Mouse (Mus musculus): ENCODE data around the gene Gm2016. TPM values are rescaled to one million over a fixed set of nuclear protein-coding genes. Genes with fewer than 3 reads are reported as not detected.
"Not testable (repeated sequence)": the region's sequence is repeated elsewhere in the genome, so short reads cannot be mapped to it uniquely, and the experiment has no call there.

The Gm2016 gene
- polyA plus RNA-seq (2014; fragmentation: Nextera tagmentation; extraction: Ambion mirVana), result not detected in 2 replicates

DNA sequence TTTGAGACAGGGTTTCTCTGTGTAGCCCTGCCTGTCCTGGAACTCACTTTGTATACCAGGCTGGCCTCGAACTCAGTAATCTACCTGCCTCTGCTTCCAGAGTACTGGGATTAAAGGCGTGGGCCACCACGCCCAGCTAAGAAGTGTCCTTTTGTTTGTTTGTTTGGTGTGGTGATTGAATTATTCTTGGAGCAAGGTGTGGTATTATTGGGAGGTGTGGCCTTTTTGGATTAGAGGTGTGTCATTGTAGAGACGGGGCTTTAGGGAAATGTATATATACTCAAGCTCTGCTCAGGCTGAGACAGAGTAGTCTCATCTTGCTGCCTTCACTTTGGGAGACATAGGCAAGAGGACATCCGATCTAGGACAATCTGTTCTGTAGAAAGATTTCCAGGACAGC is at the start of gene Gm2016:
Gm2016 (plus strand) TSS at position 301 of the 400 bp plus-strand sequence.
- not testable (repeated sequence) for H3K4me2 ChIP-seq; H3K9me3 ChIP-seq (ENCODE audit: control insufficient read depth, low read length); DNase-seq (ENCODE audit: low spot score, missing footprints); H3K9ac ChIP-seq (ENCODE audit: low read length); H3K27me3 ChIP-seq (ENCODE audit: control insufficient read depth, insufficient read depth, low read length); H3K36me3 ChIP-seq (ENCODE audit: control insufficient read depth, insufficient read depth, low read length); ATAC-seq (ENCODE audit: low FRiP score); H3K4me1 ChIP-seq (ENCODE audit: control insufficient read depth, insufficient read depth, low read length); H3K4me3 ChIP-seq (ENCODE audit: low read depth, low read length); H3K27ac ChIP-seq (ENCODE audit: low read depth, low read length)
- 87% methylated on average over 5 of the region's 5 CpGs for whole genome bisulfite sequencing

DNA sequence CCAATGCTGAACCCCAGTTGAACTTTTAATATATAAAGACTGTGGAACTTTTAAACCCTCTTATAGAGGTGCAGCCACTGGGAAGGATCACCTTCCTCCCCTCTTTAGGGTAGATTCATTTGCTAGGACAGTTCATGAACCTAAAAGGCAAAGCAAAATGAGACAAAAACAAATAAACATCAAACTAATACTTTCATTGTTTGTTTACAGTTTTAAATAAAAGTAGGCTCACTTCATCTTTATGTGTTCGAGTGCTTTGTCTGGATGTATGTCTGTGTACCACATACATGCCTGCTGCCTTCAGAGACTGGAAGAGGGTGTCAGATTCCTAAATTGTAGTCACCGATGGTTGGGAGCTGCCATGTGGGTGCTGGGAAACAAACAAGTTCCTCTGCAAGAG is 31.6 kb upstream of the Gm2016 start, which contains the start of gene Gm2001:
Gm2001 (minus strand) TSS at position 101 of the 400 bp plus-strand sequence.
- not testable (repeated sequence) for DNase-seq (ENCODE audit: low spot score, missing footprints); ATAC-seq (ENCODE audit: low FRiP score)

DNA sequence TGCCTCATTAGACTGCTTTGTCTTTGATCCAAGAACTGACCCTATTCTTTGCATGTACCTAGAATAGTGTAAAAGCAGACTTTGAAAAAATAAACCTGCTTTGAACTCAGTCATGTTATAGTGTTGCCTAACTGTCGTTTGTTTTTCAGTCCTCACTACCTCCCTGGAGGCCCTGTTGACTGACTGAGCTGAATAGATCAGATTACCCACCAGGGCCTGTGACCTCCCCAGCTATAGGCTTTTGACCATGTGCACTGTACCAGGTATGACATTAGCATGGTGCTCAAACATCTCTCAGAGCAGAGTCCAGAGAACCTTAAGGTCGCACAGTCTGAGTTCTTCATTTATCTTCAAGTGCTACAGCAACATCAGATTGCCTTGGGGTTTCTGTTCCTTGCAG is 23.2 kb upstream of the Gm2016 start:
- DNase-seq (ENCODE audit: low spot score, missing footprints); H3K4me2 ChIP-seq; H3K27ac ChIP-seq (ENCODE audit: low read depth, low read length); H3K4me3 ChIP-seq (ENCODE audit: low read depth, low read length); H3K4me1 ChIP-seq (ENCODE audit: control insufficient read depth, insufficient read depth, low read length); ATAC-seq (ENCODE audit: low FRiP score); H3K9me3 ChIP-seq (ENCODE audit: control insufficient read depth, low read length); H3K36me3 ChIP-seq (ENCODE audit: control insufficient read depth, insufficient read depth, low read length); H3K27me3 ChIP-seq (ENCODE audit: control insufficient read depth, insufficient read depth, low read length); H3K9ac ChIP-seq (ENCODE audit: low read length): not testable (repeated sequence)
- no CpG with 5 or more reads among the region's 2 CpGs for WGBS

More for the DNA sequence above, 31.6 kb upstream of the Gm2016 start, which contains the start of gene Gm2001:
- H3K4me2 ChIP-seq; H3K9me3 ChIP-seq (ENCODE audit: control insufficient read depth, low read length); H3K27me3 ChIP-seq (ENCODE audit: control insufficient read depth, insufficient read depth, low read length); H3K4me1 ChIP-seq (ENCODE audit: control insufficient read depth, insufficient read depth, low read length); H3K27ac ChIP-seq (ENCODE audit: low read depth, low read length); H3K9ac ChIP-seq (ENCODE audit: low read length); H3K4me3 ChIP-seq (ENCODE audit: low read depth, low read length); H3K36me3 ChIP-seq (ENCODE audit: control insufficient read depth, insufficient read depth, low read length): not testable (repeated sequence)
- WGBS, result 81% methylated on average over 1 of the region's 2 CpGs

DNA sequence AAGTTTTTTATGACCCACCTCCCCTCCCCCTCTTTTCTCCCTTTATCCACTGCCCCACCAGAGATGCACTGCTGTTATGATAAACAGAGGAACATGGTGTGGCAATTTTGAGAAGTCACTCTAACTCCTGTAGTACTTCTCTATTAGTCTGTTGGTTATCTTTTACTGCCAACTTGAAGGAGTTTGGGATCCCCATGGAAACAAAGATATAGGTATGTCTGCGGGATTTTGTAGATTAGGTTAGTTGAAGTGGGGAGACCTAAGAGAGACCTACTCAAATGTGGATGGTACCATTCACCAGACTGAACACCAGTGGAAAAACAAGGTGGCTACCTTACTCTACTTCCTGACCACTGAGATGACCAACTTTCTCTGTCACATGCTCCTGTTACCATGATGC is 17.8 kb upstream of the Gm2016 start:
- not testable (repeated sequence) for ATAC-seq (ENCODE audit: low FRiP score); H3K9ac ChIP-seq (ENCODE audit: low read length); H3K9me3 ChIP-seq (ENCODE audit: control insufficient read depth, low read length); H3K4me1 ChIP-seq (ENCODE audit: control insufficient read depth, insufficient read depth, low read length); H3K27me3 ChIP-seq (ENCODE audit: control insufficient read depth, insufficient read depth, low read length); DNase-seq (ENCODE audit: low spot score, missing footprints); H3K36me3 ChIP-seq (ENCODE audit: control insufficient read depth, insufficient read depth, low read length); H3K27ac ChIP-seq (ENCODE audit: low read depth, low read length); H3K4me3 ChIP-seq (ENCODE audit: low read depth, low read length); H3K4me2 ChIP-seq
- WGBS, result 79% methylated on average over 1 of the region's 1 CpGs

DNA sequence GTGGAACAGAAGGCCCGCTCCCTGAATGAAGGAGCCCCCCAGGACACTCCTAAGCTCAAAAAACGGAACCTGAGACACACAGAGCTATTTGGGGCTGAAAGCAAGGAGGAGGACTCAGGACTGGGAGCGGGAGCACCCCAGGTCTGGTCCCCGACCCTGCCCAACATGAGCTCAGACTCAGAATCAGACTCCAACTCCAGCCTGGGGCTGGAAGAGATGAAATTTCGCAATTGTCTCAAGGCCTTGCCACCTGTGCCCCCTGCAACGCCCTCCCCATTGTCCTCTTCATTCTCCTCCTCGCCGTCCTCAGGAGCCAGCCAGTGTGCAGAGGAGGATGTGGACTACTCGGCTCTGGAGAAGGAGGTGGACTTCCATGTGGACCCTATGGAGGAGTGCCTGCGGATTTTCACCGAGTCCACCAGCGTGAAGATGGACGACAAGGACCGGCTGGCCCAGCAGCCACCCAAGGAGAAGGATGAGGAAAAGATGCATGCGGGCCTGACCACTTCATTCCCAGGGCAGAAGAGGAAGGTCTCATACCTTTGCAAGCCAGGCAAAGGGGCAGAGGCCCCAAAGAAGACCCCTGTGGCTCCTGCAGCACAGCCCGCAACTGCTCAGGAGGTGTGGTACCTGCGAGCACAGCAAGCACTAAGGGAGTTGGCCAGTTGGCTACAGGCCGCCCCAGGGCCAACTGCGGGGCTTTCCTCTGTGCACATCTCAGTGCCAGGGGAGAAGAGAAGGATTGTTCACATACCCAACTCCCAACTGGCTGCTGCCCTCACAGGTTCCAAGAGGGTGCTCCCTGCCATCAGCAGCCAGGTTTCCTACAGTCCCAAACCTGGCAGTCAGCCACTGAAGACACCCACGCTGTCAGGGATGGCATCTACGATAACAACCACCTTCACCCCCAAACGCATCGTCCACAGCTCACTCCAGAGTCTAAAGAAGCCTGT is 11.9 kb upstream of the Gm2016 start:
- not testable (repeated sequence) for H3K27me3 ChIP-seq (ENCODE audit: control insufficient read depth, insufficient read depth, low read length); H3K36me3 ChIP-seq (ENCODE audit: control insufficient read depth, insufficient read depth, low read length); DNase-seq (ENCODE audit: low spot score, missing footprints); ATAC-seq (ENCODE audit: low FRiP score); H3K27ac ChIP-seq (ENCODE audit: low read depth, low read length); H3K9ac ChIP-seq (ENCODE audit: low read length); H3K4me2 ChIP-seq; H3K4me1 ChIP-seq (ENCODE audit: control insufficient read depth, insufficient read depth, low read length); H3K4me3 ChIP-seq (ENCODE audit: low read depth, low read length); H3K9me3 ChIP-seq (ENCODE audit: control insufficient read depth, low read length)
- 82% methylated on average over 23 of the region's 23 CpGs for WGBS

DNA sequence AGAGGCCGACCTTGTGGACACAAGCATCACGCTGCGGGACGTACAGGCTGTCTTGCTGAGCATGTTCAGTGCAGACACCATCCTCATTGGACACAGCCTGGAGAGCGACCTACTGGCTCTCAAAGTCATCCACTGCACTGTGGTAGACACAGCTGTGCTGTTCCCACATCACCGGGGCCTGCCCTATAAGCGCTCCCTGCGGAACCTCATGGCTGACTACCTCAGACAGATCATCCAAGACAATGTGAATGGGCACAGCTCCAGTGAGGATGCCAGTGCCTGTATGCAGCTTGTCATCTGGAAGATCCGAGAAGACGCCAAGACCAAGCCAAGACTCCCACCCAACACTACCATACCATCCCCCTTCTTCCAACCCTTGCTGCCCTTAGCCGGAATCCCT is 10.2 kb upstream of the Gm2016 start:
- ATAC-seq (ENCODE audit: low FRiP score), result peak; percentile 34; the same call in 1 of the 2 replicates
- not testable (repeated sequence) for H3K27ac ChIP-seq (ENCODE audit: low read depth, low read length)

DNA sequence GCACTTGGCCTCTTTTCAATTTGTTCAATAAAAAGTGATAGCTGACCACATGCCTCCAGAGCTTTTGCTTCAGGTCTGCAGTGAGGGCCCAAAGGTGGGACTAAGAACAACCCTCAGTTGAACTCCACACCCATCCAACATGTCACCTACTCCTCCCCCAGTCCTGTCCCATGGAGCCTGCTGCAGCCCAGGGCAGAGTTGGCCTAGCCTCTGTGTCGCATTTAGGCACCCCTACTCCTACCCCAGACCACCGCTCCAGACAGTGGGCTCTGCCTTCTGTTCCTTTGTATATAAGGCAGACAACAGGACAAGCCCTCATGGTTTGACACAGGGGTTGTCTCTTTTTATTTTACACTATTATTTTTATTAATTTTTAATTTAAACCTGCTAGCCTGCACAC is 9.8 kb upstream of the Gm2016 start:
- not testable (repeated sequence) for H3K36me3 ChIP-seq (ENCODE audit: control insufficient read depth, insufficient read depth, low read length); H3K9me3 ChIP-seq (ENCODE audit: control insufficient read depth, low read length); H3K27ac ChIP-seq (ENCODE audit: low read depth, low read length); H3K4me2 ChIP-seq; H3K27me3 ChIP-seq (ENCODE audit: control insufficient read depth, insufficient read depth, low read length); H3K4me3 ChIP-seq (ENCODE audit: low read depth, low read length); DNase-seq (ENCODE audit: low spot score, missing footprints); H3K9ac ChIP-seq (ENCODE audit: low read length); H3K4me1 ChIP-seq (ENCODE audit: control insufficient read depth, insufficient read depth, low read length)
- ATAC-seq (ENCODE audit: low FRiP score), result peak; percentile 47; the same call in 1 of the 2 replicates
- 85% methylated on average over 2 of the region's 2 CpGs for WGBS

More for the DNA sequence above, 10.2 kb upstream of the Gm2016 start:
- WGBS, result 95% methylated on average over 7 of the region's 11 CpGs
- not testable (repeated sequence) for DNase-seq (ENCODE audit: low spot score, missing footprints); H3K4me1 ChIP-seq (ENCODE audit: control insufficient read depth, insufficient read depth, low read length); H3K9me3 ChIP-seq (ENCODE audit: control insufficient read depth, low read length); H3K36me3 ChIP-seq (ENCODE audit: control insufficient read depth, insufficient read depth, low read length); H3K4me3 ChIP-seq (ENCODE audit: low read depth, low read length); H3K27me3 ChIP-seq (ENCODE audit: control insufficient read depth, insufficient read depth, low read length); H3K4me2 ChIP-seq; H3K9ac ChIP-seq (ENCODE audit: low read length)

DNA sequence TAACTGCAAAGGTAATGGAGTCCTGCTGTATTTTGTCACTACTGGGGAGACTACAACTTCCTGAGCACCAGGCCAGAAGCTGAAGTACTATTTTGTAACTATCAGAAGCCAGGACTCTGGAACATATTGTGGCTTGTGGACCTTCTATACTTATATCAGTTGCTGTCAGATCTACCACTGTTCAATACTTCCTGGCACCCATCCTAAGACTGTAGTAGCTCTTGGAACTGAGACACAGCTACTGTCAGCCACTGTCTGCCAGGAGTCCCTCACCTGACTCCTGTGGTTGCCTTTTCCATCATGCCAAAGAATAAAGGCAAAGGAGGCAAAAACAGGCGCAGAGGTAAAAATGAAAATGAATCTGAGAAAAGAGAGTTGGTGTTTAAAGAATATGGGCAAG is 21.2 kb downstream of the Gm2016 start, which contains the start of gene Gm2022:
Gm2022 (plus strand) TSS at position 301 of the 400 bp plus-strand sequence.
- WGBS, result 100% methylated on average over 1 of the region's 1 CpGs
- H3K36me3 ChIP-seq (ENCODE audit: control insufficient read depth, insufficient read depth, low read length); H3K4me1 ChIP-seq (ENCODE audit: control insufficient read depth, insufficient read depth, low read length); H3K9me3 ChIP-seq (ENCODE audit: control insufficient read depth, low read length); H3K4me2 ChIP-seq; H3K9ac ChIP-seq (ENCODE audit: low read length); H3K27ac ChIP-seq (ENCODE audit: low read depth, low read length); H3K4me3 ChIP-seq (ENCODE audit: low read depth, low read length); ATAC-seq (ENCODE audit: low FRiP score); H3K27me3 ChIP-seq (ENCODE audit: control insufficient read depth, insufficient read depth, low read length); DNase-seq (ENCODE audit: low spot score, missing footprints): not testable (repeated sequence)

DNA sequence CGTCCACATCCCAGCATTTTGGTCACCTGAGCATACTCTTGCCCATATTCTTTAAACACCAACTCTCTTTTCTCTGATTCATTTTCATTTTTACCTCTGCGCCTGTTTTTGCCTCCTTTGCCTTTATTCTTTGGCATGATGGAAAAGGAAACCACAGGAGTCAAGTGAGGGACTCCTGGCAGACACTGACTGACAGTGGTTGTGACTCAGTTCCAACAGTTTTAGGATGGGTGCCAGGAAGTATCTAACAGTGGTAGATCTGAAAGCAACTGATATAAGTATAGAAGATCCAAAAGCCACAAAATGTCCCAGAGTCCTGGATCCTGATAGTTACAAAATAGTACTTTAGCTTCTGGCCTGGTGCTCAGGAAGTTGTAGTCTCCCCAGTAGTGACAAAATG is 45.8 kb downstream of the Gm2016 start, which contains the start of gene Gm2035:
Gm2035 (minus strand) TSS at position 137 of the 400 bp plus-strand sequence.
- not testable (repeated sequence) for H3K9me3 ChIP-seq (ENCODE audit: control insufficient read depth, low read length); H3K9ac ChIP-seq (ENCODE audit: low read length); H3K4me3 ChIP-seq (ENCODE audit: low read depth, low read length); H3K36me3 ChIP-seq (ENCODE audit: control insufficient read depth, insufficient read depth, low read length); H3K4me1 ChIP-seq (ENCODE audit: control insufficient read depth, insufficient read depth, low read length); ATAC-seq (ENCODE audit: low FRiP score); DNase-seq (ENCODE audit: low spot score, missing footprints); H3K27me3 ChIP-seq (ENCODE audit: control insufficient read depth, insufficient read depth, low read length); H3K27ac ChIP-seq (ENCODE audit: low read depth, low read length); H3K4me2 ChIP-seq
- 88% methylated on average over 2 of the region's 2 CpGs for WGBS
